Mouse (Mus musculus) cerebellum, adult 2 months (tissue): ENCODE data around the gene Sfrp4.

Experiments used
- CTCF ChIP-seq: fragments of 200-500 bp; IDR thresholded peaks from 2 replicates; pipeline ENCODE4 v1.5.1; 2011; ENCODE audit warnings: low read depth, mild to moderate bottlenecking, control low read depth, low read length, moderate library complexity, borderline replicate concordance; ENCODE audit not compliant: insufficient read depth
- POLR2A ChIP-seq: fragments of 200-500 bp; IDR thresholded peaks from 2 replicates; pipeline ENCODE4 v1.6.1; 2011; ENCODE audit warnings: low read length, control low read depth, borderline replicate concordance; ENCODE audit not compliant: insufficient read depth

DNA sequence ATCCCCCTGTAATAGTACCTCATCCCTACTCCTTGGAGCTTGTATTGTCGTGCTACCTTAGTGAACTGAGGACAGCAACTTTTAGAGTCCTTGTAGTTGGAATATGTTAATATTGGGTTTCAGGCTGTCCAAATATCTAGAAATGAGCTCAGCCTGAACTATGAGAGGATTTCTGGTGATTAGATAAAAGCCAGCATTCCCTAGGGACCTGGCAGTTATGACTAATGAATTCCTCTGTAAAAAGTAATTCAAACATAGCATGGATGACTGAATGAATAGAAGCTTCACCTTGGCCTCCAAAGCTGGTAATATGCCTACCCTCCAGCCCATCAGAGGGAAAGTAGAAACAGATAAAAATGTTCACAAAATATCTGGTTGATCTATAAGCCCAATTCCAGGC, 3.6 kb downstream of the Sfrp4 start:
- TF ChIP-seq POLR2A (no peak), CTCF (no peak)
